Mouse (Mus musculus): ENCODE measurements around the gene Sytl3.

Sytl3 gene

DNA sequence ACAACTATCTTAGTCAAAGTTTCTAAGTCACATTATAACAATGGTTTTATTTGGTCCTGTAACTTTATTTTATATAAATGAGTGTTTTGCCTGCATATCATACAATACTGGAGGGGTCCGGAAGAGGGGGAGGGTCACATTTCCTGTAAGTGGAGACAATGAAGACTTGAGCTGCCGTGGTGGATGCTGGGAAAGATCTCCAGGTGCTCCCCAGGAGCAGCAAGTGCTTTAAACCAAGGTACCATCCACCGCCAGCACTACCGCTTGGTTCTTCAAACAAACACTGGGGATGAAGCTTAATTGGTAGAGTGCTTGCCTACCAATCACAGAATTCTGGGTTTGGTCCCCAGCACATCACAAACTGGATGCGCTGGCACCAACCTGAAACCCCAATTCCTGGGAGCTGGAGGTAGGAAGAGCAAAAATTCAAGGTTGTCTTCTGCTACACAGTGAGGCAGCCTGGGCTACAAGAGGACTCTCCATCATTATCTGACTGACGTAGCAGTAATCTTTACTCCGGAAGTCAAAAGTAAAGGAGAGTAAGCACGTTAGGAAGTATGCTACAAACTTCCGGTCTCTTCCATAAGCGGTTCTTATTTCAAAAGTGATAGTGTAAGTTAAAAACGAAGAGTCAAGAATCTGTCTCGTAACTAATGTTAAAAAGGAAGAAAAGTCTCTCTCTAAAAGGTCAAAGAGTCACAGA lies 118.9 kb downstream of the Sytl3 start:
- DNase-seq (ENCODE audit: low read depth, low spot score): no peak

DNA sequence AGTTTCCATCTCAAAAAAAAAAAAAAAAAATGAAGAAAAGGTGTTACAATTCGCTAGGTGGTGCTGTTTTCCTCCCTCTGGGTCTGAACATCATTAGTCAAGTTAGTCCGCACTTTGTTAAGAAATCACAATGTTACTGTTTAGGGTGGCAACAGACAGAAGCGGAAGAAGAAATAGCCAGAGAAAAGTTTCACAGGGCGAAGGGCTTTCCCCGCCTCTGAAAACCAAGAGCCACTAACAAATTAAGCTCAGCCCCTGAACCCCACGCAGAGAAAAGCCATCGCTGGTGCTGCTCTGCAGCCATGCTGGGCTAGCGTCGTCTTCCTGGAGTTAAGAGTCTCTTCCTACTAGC lies 119.4 kb downstream of the Sytl3 start:
- peak; percentile 84 for DNase-seq (ENCODE audit: low read depth, low spot score)

DNA sequence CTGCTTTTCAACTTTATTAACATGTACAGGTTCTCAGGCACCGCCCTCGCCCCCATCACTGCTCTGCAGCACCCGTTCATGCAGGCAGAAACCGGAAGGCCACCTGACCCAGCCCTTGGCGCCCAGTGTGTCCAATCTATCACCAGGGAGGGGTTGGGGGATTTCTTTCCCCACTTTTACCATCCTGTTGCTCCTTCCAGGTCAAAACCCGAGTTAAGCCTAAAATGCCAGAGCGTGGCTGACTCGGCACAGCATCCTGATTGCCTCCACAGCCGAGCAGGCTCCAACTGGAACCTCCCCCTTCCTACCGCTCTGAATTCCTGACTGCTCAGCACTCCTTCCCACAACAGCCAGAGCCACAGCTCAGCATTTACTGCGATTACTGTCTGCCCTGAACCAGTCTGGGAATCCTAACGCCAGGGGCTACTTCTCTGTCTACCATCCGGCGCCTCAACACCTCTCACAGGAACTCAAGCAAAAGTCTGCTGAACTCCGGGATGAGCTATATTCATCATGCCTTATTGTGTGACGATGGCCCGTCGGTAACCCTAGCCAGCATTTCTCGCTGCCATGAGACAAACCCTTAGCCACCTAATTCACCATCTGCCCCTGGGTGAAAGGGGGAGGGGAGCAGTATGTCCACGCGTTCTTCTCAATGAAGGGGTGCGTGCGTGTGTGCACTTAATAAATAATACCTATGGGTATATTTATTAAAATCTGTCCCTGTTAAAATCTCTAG lies 120.0 kb downstream of the Sytl3 start:
- peak; percentile 88 for DNase-seq (ENCODE audit: low read depth, low spot score)

DNA sequence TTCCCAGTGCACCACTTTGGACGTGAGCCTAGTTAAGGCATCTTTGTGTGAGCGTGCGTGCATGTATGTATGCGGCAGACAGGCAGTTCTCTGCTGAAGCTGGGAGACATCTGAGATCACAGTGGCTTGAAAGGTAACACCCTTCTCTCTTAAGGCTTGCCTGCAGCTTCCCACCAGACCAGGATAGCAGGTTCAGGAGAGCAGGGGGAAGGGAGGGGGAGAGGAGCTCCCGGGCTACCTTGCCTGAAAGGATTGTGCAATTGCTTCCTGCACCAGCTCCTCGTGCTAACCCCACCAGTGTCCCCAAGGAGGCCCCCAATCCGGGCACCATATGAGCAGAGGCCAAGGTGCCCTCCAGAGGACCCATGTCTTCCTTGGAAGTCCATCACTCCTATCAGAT lies 120.7 kb downstream of the Sytl3 start:
- DNase-seq (ENCODE audit: low read depth, low spot score): peak; percentile 43

DNA sequence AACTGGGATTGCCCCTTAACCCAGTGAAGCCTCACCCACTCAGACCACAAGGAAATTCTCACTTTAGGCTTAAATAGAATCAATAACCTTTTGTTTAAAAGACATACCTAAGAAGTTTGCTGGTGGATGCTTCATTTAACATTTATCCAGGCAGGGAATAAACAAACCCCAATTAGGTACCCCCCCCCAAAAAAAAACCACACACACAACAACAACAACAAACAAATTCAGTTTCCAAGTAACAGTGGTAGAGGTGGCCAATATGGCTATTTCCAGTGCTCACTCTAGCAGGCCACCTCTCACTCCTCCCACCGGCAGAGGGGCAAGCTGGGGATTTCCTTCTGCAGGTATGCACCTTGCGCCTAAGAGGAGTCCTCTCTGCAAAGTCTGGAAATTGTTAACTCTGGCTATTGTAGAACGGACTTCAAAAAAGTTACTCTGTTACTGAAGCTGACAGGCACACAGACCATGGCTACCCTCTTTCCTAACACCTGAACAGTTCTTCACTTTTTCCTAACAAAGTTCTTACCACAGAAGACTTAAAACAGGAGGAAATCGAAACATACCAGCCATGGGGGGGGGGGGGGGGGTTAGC lies 121.7 kb downstream of the Sytl3 start:
- no peak for DNase-seq (ENCODE audit: low read depth, low spot score)

DNA sequence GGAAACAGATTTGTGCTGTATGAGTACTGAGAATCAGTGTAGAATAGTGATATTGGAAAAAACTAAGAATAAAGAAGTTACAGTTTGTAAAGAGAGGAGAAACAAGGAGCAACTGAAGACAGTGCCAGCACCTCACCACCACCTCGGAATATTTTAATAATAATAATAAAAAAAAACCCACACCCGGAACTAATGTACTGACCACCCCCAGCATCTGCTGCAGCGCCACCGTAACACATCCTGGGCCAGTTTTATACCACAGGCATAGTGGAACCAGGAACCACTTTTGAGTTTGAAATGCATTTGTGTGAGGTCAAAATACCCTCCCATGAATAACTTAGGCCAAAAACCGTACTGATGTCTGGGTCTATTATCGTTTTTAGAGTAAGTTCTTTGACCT lies 122.4 kb downstream of the Sytl3 start:
- DNase-seq (ENCODE audit: low read depth, low spot score): no peak

DNA sequence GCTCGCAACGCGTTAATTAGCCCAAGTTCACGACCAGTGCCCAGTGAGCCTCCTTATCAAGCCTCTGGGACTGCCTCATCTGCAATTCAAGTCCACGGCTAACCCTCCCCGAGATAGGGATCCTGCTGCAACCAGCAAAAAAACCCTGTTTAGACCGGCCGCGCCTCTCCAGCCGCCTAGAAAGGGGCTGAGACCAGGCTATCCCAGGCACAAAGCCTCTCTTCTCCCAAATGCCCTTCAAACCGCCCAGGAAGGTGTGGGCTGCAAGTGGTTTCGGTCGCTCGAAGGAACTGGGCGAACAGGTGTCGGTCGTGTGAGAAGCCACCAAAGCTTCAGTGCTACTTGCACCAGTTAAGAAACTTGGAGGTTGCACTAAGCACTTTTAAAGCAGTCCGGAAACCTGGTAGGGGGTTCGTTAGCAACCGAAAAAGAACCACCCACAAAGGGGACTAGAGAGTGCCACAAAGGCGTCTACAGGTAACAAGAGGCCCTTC lies 123.2 kb downstream of the Sytl3 start:
- DNase-seq (ENCODE audit: low read depth, low spot score): peak; percentile 46

DNA sequence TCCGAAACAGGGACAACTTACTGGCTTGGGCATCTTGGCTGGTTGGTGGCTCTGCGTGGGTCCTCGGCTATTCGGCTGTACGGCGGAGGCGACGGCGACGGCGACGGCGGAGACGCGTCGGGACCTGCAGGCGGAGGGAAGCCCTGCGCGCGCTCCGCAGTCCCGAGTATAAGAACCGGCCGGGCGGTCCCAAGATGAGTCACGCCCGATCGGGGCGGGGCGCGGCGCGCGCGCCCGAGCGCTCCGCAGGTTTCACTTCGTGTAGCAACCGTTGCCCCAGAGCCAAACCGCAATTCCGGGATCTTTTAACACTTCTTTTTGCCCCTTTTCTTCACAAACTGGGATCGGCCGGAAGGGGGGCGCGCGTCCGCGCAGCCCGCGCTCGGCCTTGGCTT lies 123.7 kb downstream of the Sytl3 start, which contains the start of gene Ezr:
TSS of gene Ezr (minus strand) at position 174 of the 395 bp plus-strand sequence.
- peak; percentile 91 for DNase-seq (ENCODE audit: low read depth, low spot score)

DNA sequence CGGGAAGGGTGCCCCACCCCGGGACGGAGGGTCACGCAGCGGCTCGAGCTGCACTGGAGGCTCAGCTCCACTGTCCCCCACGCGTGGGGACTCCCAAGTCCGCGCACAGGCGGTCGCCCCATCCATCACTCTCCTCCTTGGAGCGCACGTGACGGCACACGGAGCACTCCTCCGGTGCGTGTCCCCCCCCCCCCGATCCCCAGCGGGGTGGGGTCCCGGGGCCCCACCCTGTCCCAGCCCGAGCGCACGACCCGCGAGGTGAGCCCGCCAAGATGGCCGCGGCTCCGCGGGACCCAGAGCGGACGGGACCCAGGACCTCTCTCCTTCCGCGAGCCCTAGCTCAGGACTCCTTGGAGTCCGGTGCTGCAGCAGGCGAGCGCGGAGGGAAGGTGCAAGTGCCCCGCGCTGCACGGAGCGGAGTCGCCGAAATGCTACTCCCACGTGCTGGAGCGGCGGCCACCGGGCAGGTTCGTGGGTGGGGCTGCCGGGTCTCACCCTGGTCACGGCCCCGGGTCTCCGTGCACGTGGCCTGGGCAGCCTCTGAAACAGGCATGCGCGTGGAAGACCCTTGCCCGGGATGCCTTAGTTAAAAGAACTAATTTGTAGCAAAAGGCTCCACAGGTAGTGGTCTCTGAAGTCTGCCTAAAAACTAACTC lies 124.2 kb downstream of the Sytl3 start:
- DNase-seq (ENCODE audit: low read depth, low spot score): peak; percentile 52

DNA sequence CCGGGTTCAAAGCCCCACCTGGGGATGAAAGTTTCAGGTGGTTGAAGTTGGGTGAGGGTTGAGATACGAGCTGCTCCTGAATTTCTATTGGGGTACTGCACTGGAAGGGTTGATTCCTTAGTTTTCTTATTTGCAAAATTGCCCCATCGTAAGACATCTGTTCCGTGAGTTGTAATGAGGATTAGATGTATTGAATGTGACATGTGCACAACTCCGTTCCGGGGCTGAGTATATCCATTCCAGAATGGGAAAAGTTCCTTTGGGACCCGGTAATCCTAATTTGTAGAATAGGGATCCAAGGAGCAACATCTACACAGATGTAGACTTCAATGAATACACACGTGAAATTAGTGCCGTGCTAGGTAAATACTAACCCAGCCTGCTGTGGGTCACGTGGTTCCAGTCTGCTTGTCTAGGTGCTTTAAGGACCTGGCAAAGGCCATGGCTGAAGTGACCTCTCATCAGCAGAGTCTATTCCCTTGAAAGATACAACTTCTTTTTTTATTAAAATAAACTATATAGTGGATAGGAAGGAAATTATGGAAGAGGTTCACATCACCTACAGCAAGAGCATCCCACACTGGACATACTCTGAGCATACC lies 125.0 kb downstream of the Sytl3 start:
- DNase-seq (ENCODE audit: low read depth, low spot score): no peak

DNA sequence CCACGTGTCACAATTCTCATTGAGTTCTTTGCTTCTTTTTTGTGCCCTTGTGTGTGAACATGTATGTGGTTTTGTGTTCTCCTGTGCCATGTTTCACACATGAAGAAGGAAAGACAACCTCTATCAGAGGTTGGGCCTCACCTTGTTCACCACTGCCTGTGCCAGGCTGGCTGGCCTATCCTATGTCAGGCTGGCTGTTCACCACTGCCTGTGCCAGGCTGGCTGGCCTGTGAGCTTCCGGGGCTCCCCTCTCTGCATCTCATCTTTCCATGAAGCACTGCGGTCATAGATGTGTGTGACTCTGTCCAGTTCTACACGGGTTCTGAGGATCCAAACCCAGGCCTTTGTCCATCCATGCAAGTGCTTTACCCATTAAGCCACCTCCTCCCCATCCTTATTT lies 128.3 kb downstream of the Sytl3 start:
- DNase-seq (ENCODE audit: low read depth, low spot score): no peak

Data from 3T3-L1 (cell line).